Mouse (Mus musculus): ENCODE data around the gene Ndufaf1. TPM values are rescaled to one million over a fixed set of nuclear protein-coding genes. Genes with fewer than 3 reads are reported as not detected.

Ndufaf1 gene
- polyA plus RNA-seq, 1 experiment = 13.1 TPM

DNA sequence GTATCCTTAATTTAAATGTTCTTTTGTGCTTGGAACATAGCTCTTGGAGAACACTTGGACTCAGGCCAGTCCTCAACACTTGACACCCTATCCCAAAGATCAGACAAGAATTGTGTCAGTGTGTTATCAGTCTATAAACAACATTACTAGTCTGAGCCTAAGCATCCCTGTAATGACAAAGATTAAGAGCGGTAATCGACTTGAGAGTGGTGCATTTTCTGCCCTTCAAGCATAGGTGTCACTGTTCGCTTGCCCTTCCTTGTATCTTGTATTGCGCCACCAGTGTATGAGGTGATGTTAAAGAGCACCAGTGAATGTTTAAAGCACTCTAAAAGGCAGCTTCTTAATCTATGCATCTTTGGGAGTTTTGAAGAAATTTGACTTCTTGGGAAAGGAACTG, 55.6 kb downstream of the Ndufaf1 start:
- H3K4me1 ChIP-seq (ENCODE audit: control insufficient read depth, insufficient read depth, low read length) = peaks cover 4% of the 10 kb centered on the region; the same call in 1 of the 2 replicates
- no peak overlapping the region for H3K27ac ChIP-seq (ENCODE audit: insufficient read depth, low read depth, low read length)
- no peak overlapping the region for H3K4me3 ChIP-seq (ENCODE audit: insufficient read depth, low read depth, low read length)
- no peaks in the 10 kb centered on the region for H3K27me3 ChIP-seq (replicated peaks; ENCODE audit: control insufficient read depth, insufficient read depth, low read length)
- no peak for DNase-seq
- peaks cover 9% of the 10 kb centered on the region; the same call in 1 of the 2 replicates for H3K36me3 ChIP-seq (ENCODE audit: control insufficient read depth, insufficient read depth, low read length)
- TF ChIP-seq CTCF (conservative IDR thresholded peaks at IDR 0.05; ENCODE audit: insufficient read depth, insufficient read length, low read depth, low read length) (0 out of 2 replicates have a peak, but pooled peaks have one; percentile 16), POLR2A (IDR thresholded peaks at IDR 0.05; ENCODE audit: low read depth, low read length) (no peak)
- WGBS = 91% methylated on average over 4 of the region's 4 CpGs

Other genes with a start within 250 kb of the Ndufaf1 start
- gene Ino80, start 185.1 kb downstream of the Ndufaf1 start, polyA plus RNA-seq (2012; rRNA removed) = 6.5 and 6.7 TPM in 2 replicates
- gene Exd1, start 115.2 kb downstream of the Ndufaf1 start, polyA plus RNA-seq (2012; rRNA removed) = 0.52 and 0.56 TPM in 2 replicates
- gene Chp1, start 115.1 kb downstream of the Ndufaf1 start, polyA plus RNA-seq (2012; rRNA removed) = 129 and 135 TPM in 2 replicates
- gene Nusap1, start 44.5 kb downstream of the Ndufaf1 start, polyA plus RNA-seq (2012; rRNA removed) = 0.25 and 0.29 TPM in 2 replicates
- 0.38 and 0.75 TPM in 2 replicates for gene Oip5, start 44.4 kb downstream of the Ndufaf1 start, polyA plus RNA-seq (2012; rRNA removed)
- gene Rtf1, start 12.2 kb upstream of the Ndufaf1 start, polyA plus RNA-seq (2012; rRNA removed) = 7.8 and 10.9 TPM in 2 replicates
- 2.0 and 2.5 TPM in 2 replicates for gene Itpka, start 79.5 kb upstream of the Ndufaf1 start, polyA plus RNA-seq (2012; rRNA removed)
- 2.0 and 2.6 TPM in 2 replicates for gene Ltk, start 97.6 kb upstream of the Ndufaf1 start, polyA plus RNA-seq (2012; rRNA removed)
- 13.8 and 16.7 TPM in 2 replicates for gene Rpap1, start 124.7 kb upstream of the Ndufaf1 start, polyA plus RNA-seq (2012; rRNA removed)
- gene Tyro3, start 134.9 kb upstream of the Ndufaf1 start, polyA plus RNA-seq (2012; rRNA removed) = 2.5 and 3.0 TPM in 2 replicates
- 14.7 and 15.3 TPM in 2 replicates for gene Mga, start 234.4 kb upstream of the Ndufaf1 start, polyA plus RNA-seq (2012; rRNA removed)

All from kidney, adult 2 months (tissue).